Mouse (Mus musculus): ENCODE data around the gene Sptbn4. TPM values are rescaled to one million over a fixed set of nuclear protein-coding genes. Genes with fewer than 3 reads are reported as not detected.
A peak's percentile ranks its signal among the peaks of the same experiment; 100 is the strongest.

Gene Sptbn4
- polyA plus RNA-seq, 1 experiment from 2014 or later, result 0.40 TPM

GRCm38 (mm10) chr7:27375274-27375673, 72.2 kb downstream of the Sptbn4 start:
- Histone ChIP-seq H3K27ac (replicated peaks; ENCODE audit: low read depth, low read length) (no peak overlapping the region), H3K4me2 (ENCODE audit: low read depth, low read length) (peak overlapping the region; percentile 34), H3K27me3 (replicated peaks; ENCODE audit: control insufficient read depth, insufficient read depth, low read length) (peaks cover 73% of the 10 kb centered on the region), H3K36me3 (ENCODE audit: control insufficient read depth, insufficient read depth, low read length) (no peaks in the 10 kb centered on the region), H3K4me3 (ENCODE audit: low read depth, low read length) (peak overlapping the region; percentile 18; the same call in 1 of the 2 replicates), H3K4me1 (ENCODE audit: control insufficient read depth, insufficient read depth, low read length) (peaks cover 5% of the 10 kb centered on the region; the same call in 1 of the 2 replicates), H3K9me3 (ENCODE audit: control insufficient read depth, low read length) (peaks cover 5% of the 10 kb centered on the region; the same call in 1 of the 2 replicates), H3K9ac (ENCODE audit: low read depth, low read length) (no peak overlapping the region; the same call in 1 of the 2 replicates)
- DNase-seq (ENCODE audit: low spot score) (no peak), ATAC-seq (ENCODE audit: low read depth) (no peak)
- 0% methylated on average over 5 of the region's 22 CpGs for WGBS

GRCm38 (mm10) chr7:27371715-27372462, 75.6 kb downstream of the Sptbn4 start:
- Histone ChIP-seq H3K9me3 (ENCODE audit: control insufficient read depth, low read length) (peaks cover 11% of the 10 kb centered on the region; the same call in 1 of the 2 replicates), H3K4me1 (ENCODE audit: control insufficient read depth, insufficient read depth, low read length) (0 out of 2 replicates have a peak, but pooled peaks cover 6% of the 10 kb centered on the region), H3K4me3 (ENCODE audit: low read depth, low read length) (peak overlapping the region; percentile 21), H3K4me2 (ENCODE audit: low read depth, low read length) (peak overlapping the region; percentile 37), H3K27me3 (replicated peaks; ENCODE audit: control insufficient read depth, insufficient read depth, low read length) (peaks cover 96% of the 10 kb centered on the region), H3K27ac (replicated peaks; ENCODE audit: low read depth, low read length) (peak overlapping the region; percentile 49; the same call in 1 of the 2 replicates), H3K9ac (ENCODE audit: low read depth, low read length) (0 out of 2 replicates have a peak overlapping the region, but pooled peaks have one; percentile 47), H3K36me3 (ENCODE audit: control insufficient read depth, insufficient read depth, low read length) (no peaks in the 10 kb centered on the region)
- ATAC-seq (ENCODE audit: low read depth), result peak; percentile 58; the same call in 1 of the 2 replicates
- peak; percentile 77 for DNase-seq (ENCODE audit: low spot score)
- 6% methylated on average over 33 of the region's 44 CpGs for WGBS

GRCm38 (mm10) chr7:27369111-27369510, 78.4 kb downstream of the Sptbn4 start:
- ATAC-seq (ENCODE audit: low read depth) (no peak), DNase-seq (ENCODE audit: low spot score) (no peak)
- no peak overlapping the region for H3K9ac ChIP-seq (ENCODE audit: low read depth, low read length)
- H3K4me3 ChIP-seq (ENCODE audit: low read depth, low read length), result no peak overlapping the region
- H3K27ac ChIP-seq (replicated peaks; ENCODE audit: low read depth, low read length), result no peak overlapping the region
- peaks cover 98% of the 10 kb centered on the region for H3K27me3 ChIP-seq (replicated peaks; ENCODE audit: control insufficient read depth, insufficient read depth, low read length)
- H3K4me2 ChIP-seq (ENCODE audit: low read depth, low read length), result no peak overlapping the region
- peaks cover 6% of the 10 kb centered on the region; the same call in 1 of the 2 replicates for H3K9me3 ChIP-seq (ENCODE audit: control insufficient read depth, low read length)
- WGBS, result 83% methylated on average over 19 of the region's 19 CpGs
- no peaks in the 10 kb centered on the region for H3K36me3 ChIP-seq (ENCODE audit: control insufficient read depth, insufficient read depth, low read length)
- H3K4me1 ChIP-seq (ENCODE audit: control insufficient read depth, insufficient read depth, low read length), result 0 out of 2 replicates have a peak, but pooled peaks cover 6% of the 10 kb centered on the region

- Histone ChIP-seq H3K9ac (ENCODE audit: low read depth, low read length) (no peak overlapping the region), H3K4me3 (ENCODE audit: low read depth, low read length) (peak overlapping the region; percentile 13; the same call in 1 of the 2 replicates), H3K27ac (replicated peaks; ENCODE audit: low read depth, low read length) (no peak overlapping the region), H3K27me3 (replicated peaks; ENCODE audit: control insufficient read depth, insufficient read depth, low read length) (peaks cover 100% of the 10 kb centered on the region), H3K9me3 (ENCODE audit: control insufficient read depth, low read length) (peaks cover 6% of the 10 kb centered on the region; the same call in 1 of the 2 replicates), H3K4me1 (ENCODE audit: control insufficient read depth, insufficient read depth, low read length) (0 out of 2 replicates have a peak, but pooled peaks cover 6% of the 10 kb centered on the region), H3K4me2 (ENCODE audit: low read depth, low read length) (peak overlapping the region; percentile 33), H3K36me3 (ENCODE audit: control insufficient read depth, insufficient read depth, low read length) (no peaks in the 10 kb centered on the region)
- ATAC-seq (ENCODE audit: low read depth), result no peak
- 17% methylated on average over 11 of the region's 11 CpGs for WGBS
- DNase-seq (ENCODE audit: low spot score), result no peak
These were observed 79.5 kb downstream of the Sptbn4 start for GRCm38 (mm10) chr7:27367976-27368375.

- Histone ChIP-seq H3K4me1 (ENCODE audit: control insufficient read depth, insufficient read depth, low read length) (0 out of 2 replicates have a peak, but pooled peaks cover 6% of the 10 kb centered on the region), H3K4me3 (ENCODE audit: low read depth, low read length) (no peak overlapping the region), H3K4me2 (ENCODE audit: low read depth, low read length) (no peak overlapping the region), H3K36me3 (ENCODE audit: control insufficient read depth, insufficient read depth, low read length) (no peaks in the 10 kb centered on the region), H3K27me3 (replicated peaks; ENCODE audit: control insufficient read depth, insufficient read depth, low read length) (peaks cover 90% of the 10 kb centered on the region), H3K9ac (ENCODE audit: low read depth, low read length) (no peak overlapping the region), H3K9me3 (ENCODE audit: control insufficient read depth, low read length) (peaks cover 6% of the 10 kb centered on the region; the same call in 1 of the 2 replicates), H3K27ac (replicated peaks; ENCODE audit: low read depth, low read length) (no peak overlapping the region)
- DNase-seq (ENCODE audit: low spot score), result no peak
- ATAC-seq (ENCODE audit: low read depth), result no peak
- WGBS, result 43% methylated on average over 20 of the region's 21 CpGs
These were observed 81.2 kb downstream of the Sptbn4 start for GRCm38 (mm10) chr7:27366082-27366844.

- ATAC-seq (ENCODE audit: low read depth) (no peak), DNase-seq (ENCODE audit: low spot score) (no peak)
- Histone ChIP-seq H3K9me3 (ENCODE audit: control insufficient read depth, low read length) (no peaks in the 10 kb centered on the region), H3K4me3 (ENCODE audit: low read depth, low read length) (no peak overlapping the region), H3K27ac (replicated peaks; ENCODE audit: low read depth, low read length) (no peak overlapping the region), H3K36me3 (ENCODE audit: control insufficient read depth, insufficient read depth, low read length) (no peaks in the 10 kb centered on the region), H3K4me1 (ENCODE audit: control insufficient read depth, insufficient read depth, low read length) (0 out of 2 replicates have a peak, but pooled peaks cover 6% of the 10 kb centered on the region), H3K4me2 (ENCODE audit: low read depth, low read length) (peak overlapping the region; percentile 8; the same call in 1 of the 2 replicates), H3K27me3 (replicated peaks; ENCODE audit: control insufficient read depth, insufficient read depth, low read length) (peaks cover 71% of the 10 kb centered on the region), H3K9ac (ENCODE audit: low read depth, low read length) (no peak overlapping the region)
- 11% methylated on average over 8 of the region's 29 CpGs for WGBS
These were observed 83.1 kb downstream of the Sptbn4 start for GRCm38 (mm10) chr7:27364379-27364778.

GRCm38 (mm10) chr7:27361283-27361946, 86.1 kb downstream of the Sptbn4 start:
- H3K27me3 ChIP-seq (replicated peaks; ENCODE audit: control insufficient read depth, insufficient read depth, low read length), result peaks cover 54% of the 10 kb centered on the region
- peaks cover 5% of the 10 kb centered on the region for H3K4me1 ChIP-seq (ENCODE audit: control insufficient read depth, insufficient read depth, low read length)
- peak overlapping the region; percentile 55 for H3K4me3 ChIP-seq (ENCODE audit: low read depth, low read length)
- DNase-seq (ENCODE audit: low spot score), result peak; percentile 100
- no peaks in the 10 kb centered on the region for H3K36me3 ChIP-seq (ENCODE audit: control insufficient read depth, insufficient read depth, low read length)
- WGBS, result under 1% methylated on average over 40 of the region's 52 CpGs
- ATAC-seq (ENCODE audit: low read depth), result peak; percentile 96
- H3K9ac ChIP-seq (ENCODE audit: low read depth, low read length), result peak overlapping the region; percentile 67
- H3K9me3 ChIP-seq (ENCODE audit: control insufficient read depth, low read length), result no peaks in the 10 kb centered on the region
- peak overlapping the region; percentile 72 for H3K4me2 ChIP-seq (ENCODE audit: low read depth, low read length)
- H3K27ac ChIP-seq (replicated peaks; ENCODE audit: low read depth, low read length), result no peak overlapping the region

GRCm38 (mm10) chr7:27360749-27361148, 86.7 kb downstream of the Sptbn4 start:
- Histone ChIP-seq H3K4me3 (ENCODE audit: low read depth, low read length) (no peak overlapping the region), H3K9ac (ENCODE audit: low read depth, low read length) (no peak overlapping the region), H3K4me2 (ENCODE audit: low read depth, low read length) (peak overlapping the region; percentile 72), H3K4me1 (ENCODE audit: control insufficient read depth, insufficient read depth, low read length) (peaks cover 9% of the 10 kb centered on the region), H3K27ac (replicated peaks; ENCODE audit: low read depth, low read length) (no peak overlapping the region), H3K36me3 (ENCODE audit: control insufficient read depth, insufficient read depth, low read length) (no peaks in the 10 kb centered on the region), H3K9me3 (ENCODE audit: control insufficient read depth, low read length) (no peaks in the 10 kb centered on the region), H3K27me3 (replicated peaks; ENCODE audit: control insufficient read depth, insufficient read depth, low read length) (peaks cover 49% of the 10 kb centered on the region)
- ATAC-seq (ENCODE audit: low read depth) (no peak), DNase-seq (ENCODE audit: low spot score) (no peak)
- 50% methylated on average over 6 of the region's 6 CpGs for WGBS

Measured in embryonic facial prominence, embryonic 14.5 days (tissue).